Mouse (Mus musculus): ENCODE measurements at regions not wholly inside any gene's neighbourhood (a gene's known extent, or its start where the extent isn't known, plus 50 kb on each side); places are given as distances from the start of the nearest gene placed in this dataset.
"Not testable (repeated sequence)": the region's sequence is repeated elsewhere in the genome, so short reads cannot be mapped to it uniquely, and the experiment has no call there.

DNA sequence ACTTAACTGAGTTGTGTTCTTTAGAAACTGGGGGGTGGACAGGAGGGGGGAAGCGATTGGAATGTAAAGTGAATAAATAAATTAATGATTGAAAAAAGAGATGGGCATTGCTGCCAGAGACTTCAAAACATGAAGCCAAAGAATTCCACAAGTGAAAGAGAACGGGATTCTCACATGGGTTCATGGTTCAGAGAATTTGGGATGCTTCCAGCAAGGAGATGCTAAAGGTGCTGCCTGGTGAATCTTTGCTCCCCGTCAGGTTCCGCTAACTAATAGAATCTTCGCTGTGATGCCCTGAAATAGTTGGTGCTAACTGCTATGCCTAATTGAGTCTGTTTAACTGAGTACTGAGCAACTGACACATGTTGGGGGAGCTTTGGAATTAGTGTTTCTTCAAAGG lies 118.9 kb upstream of the Bet1 start:
- H3K27me3 ChIP-seq (ENCODE audit: control insufficient read depth, insufficient read depth, low read depth, low read length): no peaks in the 10 kb centered on the region
- no peak overlapping the region for H3K4me2 ChIP-seq (ENCODE audit: low read length)
- no peak for ATAC-seq
- H3K4me3 ChIP-seq (ENCODE audit: low read depth, low read length): no peak overlapping the region
- no peaks in the 10 kb centered on the region for H3K9me3 ChIP-seq (replicated peaks; ENCODE audit: control insufficient read depth, low read length, poor library complexity, severe bottlenecking)
- no peak overlapping the region for H3K27ac ChIP-seq (ENCODE audit: low read length)
- H3K4me1 ChIP-seq (ENCODE audit: control insufficient read depth, insufficient read depth, low read length): peaks cover 2% of the 10 kb centered on the region; the same call in 1 of the 2 replicates
- no peak overlapping the region for H3K9ac ChIP-seq (ENCODE audit: low read depth, low read length)
- H3K36me3 ChIP-seq (ENCODE audit: control insufficient read depth, insufficient read depth, low read length): no peaks in the 10 kb centered on the region
- 86% methylated on average over 5 of the region's 5 CpGs for WGBS

DNA sequence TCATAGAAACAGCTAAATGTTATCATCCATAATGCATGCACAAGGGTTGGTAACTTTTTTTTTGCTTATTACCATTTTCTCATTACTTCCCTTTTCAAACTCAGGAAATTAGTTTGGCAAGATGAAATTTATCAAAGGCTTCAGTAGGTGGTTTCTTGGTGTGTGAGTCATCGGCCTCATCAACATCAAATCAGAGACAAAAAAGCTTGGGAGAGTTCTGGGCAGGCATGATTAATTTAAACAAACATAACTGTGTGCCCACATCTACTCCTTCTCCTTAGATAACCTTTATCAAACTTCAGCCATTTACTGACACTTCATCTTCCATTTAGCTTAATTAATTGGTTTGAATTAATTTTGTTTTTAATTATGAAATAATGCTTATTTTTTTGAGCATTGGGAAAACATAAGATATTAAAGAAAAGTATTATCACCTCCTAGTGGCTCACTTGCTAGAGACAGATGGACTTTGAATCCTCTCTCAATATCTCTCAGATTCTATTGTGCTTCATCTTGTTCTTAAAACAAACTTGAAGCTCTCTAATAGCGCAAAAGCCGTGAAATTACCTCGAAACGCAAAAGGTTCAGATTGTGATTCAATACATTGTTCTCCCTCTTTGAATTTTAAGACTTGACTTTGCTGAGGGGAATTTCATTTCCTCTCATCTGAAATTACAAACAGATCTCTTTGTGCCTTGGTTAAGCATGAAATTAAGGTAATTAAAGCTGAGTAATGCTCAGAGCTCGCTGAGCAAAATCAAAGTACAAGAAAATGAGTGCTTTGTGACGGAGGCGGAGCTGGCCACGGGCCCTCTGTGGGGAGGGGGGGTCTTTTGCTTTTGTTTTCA lies 158.7 kb upstream of the Bet1 start:
- no peaks in the 10 kb centered on the region for H3K27me3 ChIP-seq (ENCODE audit: control insufficient read depth, insufficient read depth, low read depth, low read length)
- H3K9me3 ChIP-seq (replicated peaks; ENCODE audit: control insufficient read depth, low read length, poor library complexity, severe bottlenecking): no peaks in the 10 kb centered on the region
- 16% methylated on average over 9 of the region's 9 CpGs for WGBS
- H3K9ac ChIP-seq (ENCODE audit: low read depth, low read length): no peak overlapping the region
- H3K36me3 ChIP-seq (ENCODE audit: control insufficient read depth, insufficient read depth, low read length): no peaks in the 10 kb centered on the region
- no peak overlapping the region for H3K27ac ChIP-seq (ENCODE audit: low read length)
- ATAC-seq: peak; percentile 76
- H3K4me1 ChIP-seq (ENCODE audit: control insufficient read depth, insufficient read depth, low read length): no peaks in the 10 kb centered on the region
- H3K4me3 ChIP-seq (ENCODE audit: low read depth, low read length): no peak overlapping the region
- no peak overlapping the region for H3K4me2 ChIP-seq (ENCODE audit: low read length)

DNA sequence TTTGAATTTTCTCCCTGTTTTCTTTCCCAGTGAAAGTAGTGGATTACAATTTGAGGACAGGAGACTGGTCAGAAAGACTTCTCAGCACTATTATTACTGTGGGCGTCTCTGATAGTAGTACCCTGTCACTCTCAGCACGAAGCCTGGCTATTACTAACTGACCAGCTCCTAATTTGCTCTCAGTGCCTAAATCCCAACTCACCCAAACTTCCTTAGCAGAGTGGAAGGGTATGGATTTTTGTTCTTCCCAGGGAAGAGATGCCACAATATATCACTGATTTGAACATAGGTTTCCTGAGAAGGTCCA lies 159.3 kb upstream of the Bet1 start:
- H3K9ac ChIP-seq (ENCODE audit: low read depth, low read length): no peak overlapping the region
- no peaks in the 10 kb centered on the region for H3K9me3 ChIP-seq (replicated peaks; ENCODE audit: control insufficient read depth, low read length, poor library complexity, severe bottlenecking)
- no peak overlapping the region for H3K4me3 ChIP-seq (ENCODE audit: low read depth, low read length)
- H3K27me3 ChIP-seq (ENCODE audit: control insufficient read depth, insufficient read depth, low read depth, low read length): no peaks in the 10 kb centered on the region
- WGBS: 17% methylated on average over 2 of the region's 2 CpGs
- H3K36me3 ChIP-seq (ENCODE audit: control insufficient read depth, insufficient read depth, low read length): no peaks in the 10 kb centered on the region
- H3K27ac ChIP-seq (ENCODE audit: low read length): no peak overlapping the region
- H3K4me2 ChIP-seq (ENCODE audit: low read length): no peak overlapping the region
- 0 out of 2 replicates have a peak, but pooled peaks have one; percentile 17 for ATAC-seq
- H3K4me1 ChIP-seq (ENCODE audit: control insufficient read depth, insufficient read depth, low read length): no peaks in the 10 kb centered on the region

DNA sequence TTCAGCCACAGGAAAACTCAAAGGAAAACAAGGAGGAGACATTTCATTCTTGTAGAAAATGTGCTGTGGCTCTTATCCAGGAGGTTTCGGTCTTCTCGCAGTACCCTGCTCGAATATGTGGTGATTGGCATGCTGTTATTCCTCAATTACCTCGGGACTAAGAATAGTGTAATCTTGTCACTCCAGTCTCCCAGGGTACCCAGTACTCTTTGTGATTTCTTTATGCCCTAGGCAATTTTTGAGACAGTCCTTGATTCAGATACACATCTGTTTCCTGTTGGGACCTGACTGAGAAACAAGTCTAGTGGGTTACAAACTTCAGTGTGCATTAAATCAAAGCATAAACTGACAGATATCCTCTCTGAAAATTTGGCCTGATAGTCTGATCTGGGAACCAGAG lies 189.8 kb upstream of the Bet1 start:
- ATAC-seq: no peak

DNA sequence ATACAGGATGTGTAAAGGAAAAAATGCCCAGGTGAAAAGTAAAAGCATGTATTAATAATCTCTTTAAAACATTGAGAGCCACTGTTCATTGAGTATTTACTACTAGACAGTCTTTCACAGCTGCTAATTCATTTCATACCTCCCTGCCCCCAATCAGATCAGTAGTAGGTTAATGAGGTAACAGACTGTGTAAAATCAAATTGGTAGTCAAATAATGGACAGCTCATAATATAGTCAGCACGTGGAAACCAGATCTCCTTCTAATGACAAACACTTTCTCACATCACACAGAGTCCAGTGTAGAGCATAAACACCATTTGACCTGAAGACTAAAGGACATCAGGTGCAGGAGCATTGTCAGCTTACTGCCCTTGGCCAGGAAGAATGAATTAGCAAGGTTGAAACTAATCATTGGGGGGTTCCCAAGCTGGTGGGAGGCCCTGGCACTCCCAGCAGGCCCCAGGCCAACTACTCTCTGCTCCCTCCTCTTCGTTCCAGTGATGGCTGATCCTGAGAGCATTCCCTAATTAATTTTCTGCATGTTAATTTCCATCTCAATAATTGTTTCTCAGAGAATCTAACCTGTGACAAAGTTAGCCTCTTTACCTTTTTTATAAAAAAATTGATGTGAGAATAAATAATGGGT lies 190.6 kb upstream of the Bet1 start:
- Histone ChIP-seq H3K4me2 (ENCODE audit: low read length) (no peak overlapping the region), H3K4me1 (ENCODE audit: control insufficient read depth, insufficient read depth, low read length) (peaks cover 5% of the 10 kb centered on the region; the same call in 1 of the 2 replicates), H3K9ac (ENCODE audit: low read depth, low read length) (no peak overlapping the region), H3K36me3 (ENCODE audit: control insufficient read depth, insufficient read depth, low read length) (no peaks in the 10 kb centered on the region), H3K27ac (ENCODE audit: low read length) (no peak overlapping the region), H3K27me3 (ENCODE audit: control insufficient read depth, insufficient read depth, low read depth, low read length) (no peaks in the 10 kb centered on the region), H3K4me3 (ENCODE audit: low read depth, low read length) (no peak overlapping the region), H3K9me3 (replicated peaks; ENCODE audit: control insufficient read depth, low read length, poor library complexity, severe bottlenecking) (no peaks in the 10 kb centered on the region)
- ATAC-seq: no peak
- WGBS: 43% methylated on average over 2 of the region's 2 CpGs

More for the DNA sequence above, 189.8 kb upstream of the Bet1 start:
- 60% methylated on average over 4 of the region's 4 CpGs for WGBS
- Histone ChIP-seq H3K36me3 (ENCODE audit: control insufficient read depth, insufficient read depth, low read length) (no peaks in the 10 kb centered on the region), H3K27ac (ENCODE audit: low read length) (no peak overlapping the region), H3K4me1 (ENCODE audit: control insufficient read depth, insufficient read depth, low read length) (peaks cover 5% of the 10 kb centered on the region; the same call in 1 of the 2 replicates), H3K4me3 (ENCODE audit: low read depth, low read length) (no peak overlapping the region), H3K4me2 (ENCODE audit: low read length) (no peak overlapping the region), H3K9me3 (replicated peaks; ENCODE audit: control insufficient read depth, low read length, poor library complexity, severe bottlenecking) (no peaks in the 10 kb centered on the region), H3K27me3 (ENCODE audit: control insufficient read depth, insufficient read depth, low read depth, low read length) (no peaks in the 10 kb centered on the region), H3K9ac (ENCODE audit: low read depth, low read length) (no peak overlapping the region)

DNA sequence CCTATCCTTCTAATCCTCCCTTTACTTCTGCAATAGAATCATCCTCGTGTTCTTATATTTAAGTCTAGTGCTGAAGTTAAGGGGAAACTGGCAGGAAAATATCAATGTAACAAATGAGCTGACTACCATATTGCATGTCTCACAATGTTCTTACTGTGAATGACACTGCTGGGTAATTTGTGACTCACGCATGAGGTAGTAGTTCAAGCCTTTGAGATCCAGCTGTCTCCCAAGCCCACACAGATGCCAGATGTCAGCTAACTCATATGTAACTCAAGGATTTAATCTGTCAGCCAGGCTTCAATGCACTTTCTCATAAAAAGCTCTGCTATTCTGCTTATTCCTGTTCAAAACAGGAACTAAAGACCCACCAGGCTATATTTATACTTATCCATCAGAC lies 204.6 kb upstream of the Bet1 start:
- no peak overlapping the region for H3K4me2 ChIP-seq (ENCODE audit: low read length)
- H3K9ac ChIP-seq (ENCODE audit: low read depth, low read length): no peak overlapping the region
- no peak for ATAC-seq
- H3K4me1 ChIP-seq (ENCODE audit: control insufficient read depth, insufficient read depth, low read length): no peaks in the 10 kb centered on the region
- H3K27me3 ChIP-seq (ENCODE audit: control insufficient read depth, insufficient read depth, low read depth, low read length): no peaks in the 10 kb centered on the region
- no peak overlapping the region for H3K4me3 ChIP-seq (ENCODE audit: low read depth, low read length)
- no peak overlapping the region for H3K27ac ChIP-seq (ENCODE audit: low read length)
- WGBS: 81% methylated on average over 2 of the region's 2 CpGs
- no peaks in the 10 kb centered on the region for H3K9me3 ChIP-seq (replicated peaks; ENCODE audit: control insufficient read depth, low read length, poor library complexity, severe bottlenecking)
- H3K36me3 ChIP-seq (ENCODE audit: control insufficient read depth, insufficient read depth, low read length): no peaks in the 10 kb centered on the region

DNA sequence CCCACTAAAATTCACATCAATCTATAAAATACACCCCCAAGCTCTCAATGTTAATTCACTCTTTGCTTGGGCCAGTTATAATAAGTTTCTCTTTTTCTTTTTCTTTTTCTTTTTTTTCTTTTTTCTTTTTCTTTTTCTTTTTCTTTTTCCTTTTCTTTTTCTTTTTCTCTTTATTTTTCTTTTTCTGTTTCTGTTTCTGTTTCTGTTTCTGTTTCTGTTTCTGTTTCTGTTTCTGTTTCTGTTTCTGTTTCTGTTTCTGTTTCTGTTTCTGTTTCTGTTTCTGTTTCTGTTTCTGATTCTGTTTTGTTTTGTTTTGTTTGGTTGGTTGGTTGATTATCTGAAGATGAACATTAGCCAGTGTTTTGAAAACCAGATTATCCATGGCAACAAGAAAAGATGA lies 201.2 kb upstream of the Col1a2 start:
- H3K9ac ChIP-seq (ENCODE audit: low read depth, low read length); H3K27me3 ChIP-seq (ENCODE audit: control insufficient read depth, insufficient read depth, low read depth, low read length); H3K4me1 ChIP-seq (ENCODE audit: control insufficient read depth, insufficient read depth, low read length); H3K27ac ChIP-seq (ENCODE audit: low read length); H3K9me3 ChIP-seq (replicated peaks; ENCODE audit: control insufficient read depth, low read length, poor library complexity, severe bottlenecking); H3K36me3 ChIP-seq (ENCODE audit: control insufficient read depth, insufficient read depth, low read length); ATAC-seq; H3K4me3 ChIP-seq (ENCODE audit: low read depth, low read length); H3K4me2 ChIP-seq (ENCODE audit: low read length): not testable (repeated sequence)

DNA sequence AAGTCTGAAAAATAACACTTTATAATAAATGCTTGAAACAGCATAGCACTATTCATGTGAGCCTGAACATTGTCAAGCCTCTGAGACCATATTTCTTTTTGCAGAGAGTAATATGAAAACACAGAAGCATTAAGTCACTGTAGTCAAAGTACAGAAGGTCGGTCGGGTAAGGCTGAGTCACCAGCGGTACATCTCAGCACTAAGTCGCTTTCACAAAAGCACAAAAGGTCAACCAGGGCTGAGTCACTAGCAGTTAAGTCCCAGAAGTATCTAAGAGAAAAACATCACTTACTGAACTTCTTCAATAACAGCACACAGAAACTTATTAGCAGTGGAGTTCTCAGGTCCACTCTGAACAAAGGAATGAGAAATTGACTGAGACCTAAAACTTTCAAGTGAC lies 154.7 kb upstream of the Col1a2 start:
- Histone ChIP-seq H3K4me2 (ENCODE audit: low read length) (no peak overlapping the region), H3K27me3 (ENCODE audit: control insufficient read depth, insufficient read depth, low read depth, low read length) (no peaks in the 10 kb centered on the region), H3K36me3 (ENCODE audit: control insufficient read depth, insufficient read depth, low read length) (no peaks in the 10 kb centered on the region), H3K9ac (ENCODE audit: low read depth, low read length) (no peak overlapping the region), H3K4me3 (ENCODE audit: low read depth, low read length) (no peak overlapping the region), H3K27ac (ENCODE audit: low read length) (no peak overlapping the region), H3K9me3 (replicated peaks; ENCODE audit: control insufficient read depth, low read length, poor library complexity, severe bottlenecking) (no peaks in the 10 kb centered on the region), H3K4me1 (ENCODE audit: control insufficient read depth, insufficient read depth, low read length) (no peaks in the 10 kb centered on the region)
- no peak for ATAC-seq
- 90% methylated on average over 4 of the region's 4 CpGs for WGBS

DNA sequence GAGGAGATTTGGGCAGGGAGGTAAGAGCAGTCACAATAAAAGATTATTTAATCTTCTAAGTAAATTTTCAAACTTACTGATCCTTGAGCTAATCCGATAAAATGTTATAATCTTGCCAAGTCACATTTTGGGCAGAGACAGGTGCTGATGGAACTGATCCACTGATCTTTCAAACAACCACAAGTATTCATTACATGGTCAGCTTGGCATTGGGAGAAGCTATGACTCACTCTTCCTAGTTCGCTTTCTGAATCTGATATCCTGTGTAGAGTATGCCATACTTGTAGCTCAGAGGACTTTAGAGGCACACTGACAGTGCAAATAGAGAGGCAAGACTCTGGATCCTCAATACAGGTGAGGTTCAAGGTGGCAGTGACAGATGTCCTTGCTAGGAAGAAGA lies 142.4 kb upstream of the Col1a2 start:
- 94% methylated on average over 2 of the region's 2 CpGs for WGBS
- Histone ChIP-seq H3K9me3 (replicated peaks; ENCODE audit: control insufficient read depth, low read length, poor library complexity, severe bottlenecking) (no peaks in the 10 kb centered on the region), H3K9ac (ENCODE audit: low read depth, low read length) (no peak overlapping the region), H3K27ac (ENCODE audit: low read length) (no peak overlapping the region), H3K36me3 (ENCODE audit: control insufficient read depth, insufficient read depth, low read length) (no peaks in the 10 kb centered on the region), H3K27me3 (ENCODE audit: control insufficient read depth, insufficient read depth, low read depth, low read length) (no peaks in the 10 kb centered on the region), H3K4me1 (ENCODE audit: control insufficient read depth, insufficient read depth, low read length) (no peaks in the 10 kb centered on the region), H3K4me2 (ENCODE audit: low read length) (no peak overlapping the region), H3K4me3 (ENCODE audit: low read depth, low read length) (no peak overlapping the region)
- no peak for ATAC-seq
